ENCODE assay signal across 8 mouse cellular contexts in genomic region chr2:119288270-119288882, GRCm38 (mm10). TPM values are rescaled to one million over a fixed set of nuclear protein-coding genes. Genes with fewer than 3 reads are reported as not detected.
A peak's percentile ranks its signal among the peaks of the same experiment; 100 is the strongest.
DNase-seq lines count a peak whose midpoint lies in the region; ATAC-seq and TF ChIP-seq lines count a peak whose summit lies in the region.

Gene Vps18, plus strand, starts transcription at chr2:119288740.

- DNase-seq in heart, postnatal 10 days: peak; percentile 98 to 99
- peak; percentile 97 for DNase-seq in large intestine, adult 2 months (ENCODE audit: low read depth, low spot score)
- peak; percentile 99 for DNase-seq in liver, postnatal 0 days
- peak; percentile 98 for DNase-seq in testis, postnatal 10 days (ENCODE audit: low spot score)

- 0 out of 2 replicates have a peak, but pooled peaks cover 8% of the 10 kb centered on the region for H3K36me3 ChIP-seq in ES-Bruce4 (ENCODE audit: control insufficient read depth, insufficient read depth, low read length, poor library complexity, severe bottlenecking)
- H3K36me3 ChIP-seq in forebrain, embryonic 13.5 days (ENCODE audit: poor library complexity, severe bottlenecking): peaks cover 34% of the 10 kb centered on the region
- H3K36me3 ChIP-seq in liver, postnatal 0 days (replicated peaks; ENCODE audit: insufficient read depth, low read length): peaks cover 25% of the 10 kb centered on the region
- H3K36me3 ChIP-seq in neural tube, embryonic 14.5 days (ENCODE audit: control insufficient read depth, insufficient read depth, low read length): peaks cover 9% of the 10 kb centered on the region

- 0 out of 2 replicates have a peak within 1 kb of the TSS, but pooled peaks have one; percentile 0 for H3K27ac ChIP-seq in ES-Bruce4 (ENCODE audit: insufficient read depth, low read length)
- H3K27ac ChIP-seq in forebrain, embryonic 13.5 days: peak within 1 kb of the TSS; percentile 65; the same call in 1 of the 2 replicates
- H3K27ac ChIP-seq in liver, postnatal 0 days (ENCODE audit: low read depth): peak within 1 kb of the TSS; percentile 81
- peak within 1 kb of the TSS; percentile 57 for H3K27ac ChIP-seq in neural tube, embryonic 14.5 days (ENCODE audit: low read depth, low read length)

- TF ChIP-seq CTCF in ES-Bruce4 (IDR thresholded peaks at IDR 0.05; ENCODE audit: low read depth, low read length): peak; percentile 96
- TF ChIP-seq CTCF in liver, postnatal 0 days (IDR thresholded peaks at IDR 0.05; ENCODE audit: low read depth): peak; percentile 100

- H3K9ac ChIP-seq in ES-Bruce4 (ENCODE audit: low read depth, poor library complexity, severe bottlenecking): peak within 1 kb of the TSS; percentile 83
- H3K9ac ChIP-seq in forebrain, embryonic 13.5 days: peak within 1 kb of the TSS; percentile 77
- peak within 1 kb of the TSS; percentile 82 for H3K9ac ChIP-seq in liver, postnatal 0 days (replicated peaks)
- H3K9ac ChIP-seq in neural tube, embryonic 14.5 days (replicated peaks; ENCODE audit: low read depth, low read length): peak within 1 kb of the TSS; percentile 80

- H3K9me3 ChIP-seq in ES-Bruce4 (replicated peaks; ENCODE audit: control insufficient read depth, insufficient read depth, low read length, poor library complexity, severe bottlenecking): no peaks in the 10 kb centered on the region
- H3K9me3 ChIP-seq in forebrain, embryonic 13.5 days (replicated peaks): no peaks in the 10 kb centered on the region
- no peaks in the 10 kb centered on the region for H3K9me3 ChIP-seq in liver, postnatal 0 days (ENCODE audit: low read length)
- H3K9me3 ChIP-seq in neural tube, embryonic 14.5 days (ENCODE audit: control insufficient read depth, low read length): no peaks in the 10 kb centered on the region

- WGBS in forebrain, embryonic 13.5 days: under 1% methylated on average over 31 of the region's 31 CpGs
- under 1% methylated on average over 31 of the region's 31 CpGs for WGBS in large intestine, adult 2 months
- under 1% methylated on average over 31 of the region's 31 CpGs for WGBS in liver, postnatal 0 days (ENCODE audit: insufficient replicate concordance)
- WGBS in neural tube, embryonic 14.5 days: 1% methylated on average over 31 of the region's 31 CpGs

- H3K4me1 ChIP-seq in ES-Bruce4 (ENCODE audit: control insufficient read depth, insufficient read depth, low read length): no peaks in the 10 kb centered on the region
- H3K4me1 ChIP-seq in forebrain, embryonic 13.5 days: peaks cover 22% of the 10 kb centered on the region
- peaks cover 13% of the 10 kb centered on the region for H3K4me1 ChIP-seq in liver, postnatal 0 days (ENCODE audit: insufficient read depth)
- peaks cover 16% of the 10 kb centered on the region for H3K4me1 ChIP-seq in neural tube, embryonic 14.5 days (ENCODE audit: control insufficient read depth, insufficient read depth, low read length)

- peak; percentile 92 for ATAC-seq in cerebellum, adult (ENCODE audit: insufficient number of reproducible peaks, low FRiP score, low TSS enrichment)
- ATAC-seq in forebrain, embryonic 13.5 days: peak; percentile 97
- ATAC-seq in liver, postnatal 0 days: peak; percentile 99
- peak; percentile 95 for ATAC-seq in neural tube, embryonic 14.5 days (ENCODE audit: low read depth)

- H3K27me3 ChIP-seq in ES-Bruce4 (ENCODE audit: control insufficient read depth, insufficient read depth, low read length, poor library complexity, severe bottlenecking): no peaks in the 10 kb centered on the region
- H3K27me3 ChIP-seq in forebrain, embryonic 13.5 days: no peaks in the 10 kb centered on the region
- H3K27me3 ChIP-seq in liver, postnatal 0 days (ENCODE audit: insufficient read depth, low read length): no peaks in the 10 kb centered on the region
- no peaks in the 10 kb centered on the region for H3K27me3 ChIP-seq in neural tube, embryonic 14.5 days (ENCODE audit: control insufficient read depth, insufficient read depth, low read length)

- intact Hi-C loops in heart, postnatal 10 days (cut with DNase I): loop anchor here (1.0 to 5.0 kb wide), 2 partner anchors 38 to 256 kb away; partner anchors contain the start of gene Rpusd2

- H3K4me3 ChIP-seq in ES-Bruce4 (ENCODE audit: low read depth, low read length): peak within 1 kb of the TSS; percentile 92
- peak within 1 kb of the TSS; percentile 62 for H3K4me3 ChIP-seq in forebrain, embryonic 13.5 days
- H3K4me3 ChIP-seq in liver, postnatal 0 days (ENCODE audit: low read depth, low read length): peak within 1 kb of the TSS; percentile 74
- peak within 1 kb of the TSS; percentile 72 for H3K4me3 ChIP-seq in neural tube, embryonic 14.5 days (ENCODE audit: low read depth, low read length)

- TF ChIP-seq POLR2A in ES-Bruce4 (IDR thresholded peaks at IDR 0.05; ENCODE audit: insufficient read depth, low read length): peak; percentile 28

- peak within 1 kb of the TSS; percentile 85 for H3K4me2 ChIP-seq in forebrain, embryonic 13.5 days
- peak within 1 kb of the TSS; percentile 91 for H3K4me2 ChIP-seq in liver, postnatal 0 days (ENCODE audit: low read depth, low read length)
- peak within 1 kb of the TSS; percentile 81 for H3K4me2 ChIP-seq in neural tube, embryonic 14.5 days (ENCODE audit: low read depth, low read length)

- TF ChIP-seq EP300 in ES-Bruce4 (IDR thresholded peaks at IDR 0.05; ENCODE audit: insufficient read depth, low read depth, low read length): peak; percentile 65; the same call in 1 of the 2 replicates
- TF ChIP-seq EP300 in liver, postnatal 0 days (IDR thresholded peaks at IDR 0.05; ENCODE audit: low read depth): no peak; the same call in 1 of the 2 replicates

RNA-seq across cellular contexts. Expression of gene Vps18, which starts in this region (rescaled TPM):
- polyA plus RNA-seq in ES-Bruce4 (2011; ENCODE audit: insufficient read depth, insufficient read length, low read depth, missing spikeins): 11.7 and 12.8 TPM in 2 replicates
- 21.2 and 23.5 TPM in 2 replicates for polyA plus RNA-seq in forebrain, embryonic 13.5 days (2015; fragmentation: Nextera tagmentation; extraction: Ambion mirVana)
- total RNA-seq in heart, postnatal 10 days (2021): 10 to 100 TPM; 13.4 to 13.7 TPM
- 16.4 and 19.2 TPM in 2 replicates for polyA plus RNA-seq in large intestine, adult 2 months (2012; rRNA removed)
- polyA plus RNA-seq in liver, postnatal 0 days (2015; fragmentation: Nextera tagmentation; extraction: Ambion mirVana): 4.7 TPM in 2 replicates
- polyA plus RNA-seq in neural tube, embryonic 14.5 days (2014; fragmentation: Nextera tagmentation; extraction: Ambion mirVana): 14.8 and 19.7 TPM in 2 replicates

Comparison
In these comparisons a context has a peak if more than half of its experiments do, and no peak if none do; other contexts are left out.
1. Peak in every context shown above with its lines: DNase-seq, ATAC-seq, H3K4me3 ChIP-seq and H3K27ac ChIP-seq.
2. H3K27ac ChIP-seq: peak in every context shown above with its lines; median percentile 81 in liver, postnatal 0 days; 65 in forebrain, embryonic 13.5 days; 57 in neural tube, embryonic 14.5 days; 0 in ES-Bruce4.